Mouse (Mus musculus): ENCODE measurements around the gene Dbn1.

DNA sequence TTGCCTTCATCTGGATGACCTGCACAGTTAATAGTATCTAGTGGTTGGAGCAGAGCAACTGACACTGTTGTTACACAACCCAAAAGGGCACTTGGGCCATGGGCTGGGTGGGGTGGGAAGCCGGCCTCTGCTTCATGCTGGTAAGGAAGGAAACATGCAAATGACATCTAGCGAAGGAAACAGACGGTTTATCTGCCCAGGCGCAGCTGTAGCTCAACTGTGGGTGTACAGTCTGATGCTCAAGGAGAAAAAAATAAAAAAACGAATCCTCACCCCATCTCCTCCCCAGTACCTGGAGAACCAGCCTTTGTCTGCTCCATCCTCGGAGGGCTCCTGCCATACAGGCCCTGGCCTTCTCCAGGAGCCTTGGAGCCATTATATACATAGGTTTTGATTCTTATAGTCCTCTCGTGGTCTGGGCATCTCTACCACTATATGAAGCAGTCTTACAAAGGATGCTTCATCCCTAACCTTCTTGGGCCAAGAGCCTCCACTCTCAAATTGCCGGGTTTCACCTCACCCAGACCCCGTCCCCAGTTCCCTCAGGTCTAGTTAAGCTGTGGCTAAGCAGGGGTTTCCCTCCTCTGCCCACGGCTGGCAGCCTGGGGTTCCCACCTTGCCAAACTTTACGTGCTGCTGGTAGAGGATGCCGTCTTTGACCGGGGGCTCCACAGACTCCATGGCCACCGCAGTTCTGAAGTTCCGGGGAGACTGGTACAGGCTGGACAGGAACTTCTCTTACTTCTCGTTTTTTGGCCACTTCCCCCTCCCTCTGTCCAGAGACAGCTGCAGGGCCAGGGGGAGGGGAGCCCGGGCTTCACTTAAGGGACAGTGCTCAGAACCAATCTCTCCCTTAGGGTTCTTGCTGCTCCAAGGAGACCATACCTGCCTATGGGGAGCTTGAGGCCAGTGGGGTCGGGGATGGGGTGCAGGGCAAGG lies 40.2 kb upstream of the Dbn1 start:
- TF ChIP-seq POLR2A (IDR thresholded peaks at IDR 0.05; ENCODE audit: borderline replicate concordance, insufficient read depth, low read length), result no peak
- TF ChIP-seq CTCF (IDR thresholded peaks at IDR 0.05; ENCODE audit: borderline replicate concordance, insufficient read depth, low read depth, low read length), result no peak

All from cerebellum, adult 2 months (tissue).